Mouse (Mus musculus) liver, embryonic 14.5 days (tissue): ENCODE measurements around the gene Alkbh3. TPM values are rescaled to one million over a fixed set of nuclear protein-coding genes. Genes with fewer than 3 reads are reported as not detected.

ENCODE experiments used
- ATAC-seq: fragments of 200-750 bp; cut with Nextera tagmentation; 2 replicates; pipeline ENCODE4 v1.8.0; 2017; ENCODE audit warnings: moderate number of reproducible peaks, mild to moderate bottlenecking, moderate library complexity; ENCODE audit not compliant: insufficient read depth
- DNase-seq, 3 experiments: peaks; one replicate each; pipeline ENCODE4 v3.0.0-alpha.2; 2012 to 2013; ENCODE audit warnings: low read depth in 3 of 3, low spot score in 3 of 3
- H3K27ac ChIP-seq: fragments of 300-500 bp; sonication (generic); 2 replicates; pipeline ENCODE4 v1.5.1; 2014; ENCODE audit warnings: moderate library complexity, mild to moderate bottlenecking, control low read depth, inconsistent platforms
- H3K27me3 ChIP-seq: fragments of 300-500 bp; sonication (generic); 2 replicates; pipeline ENCODE4 v1.6.1; 2014; ENCODE audit warnings: mild to moderate bottlenecking, low read length, moderate library complexity; ENCODE audit not compliant: control insufficient read depth, insufficient read depth
- H3K36me3 ChIP-seq: fragments of 300-500 bp; sonication (generic); replicated peaks from 2 replicates; pipeline ENCODE4 v1.6.1; 2014; ENCODE audit warnings: low read depth; ENCODE audit not compliant: control insufficient read depth, insufficient read depth
- H3K4me1 ChIP-seq, 2 experiments: fragments of 200-500 bp in 1 of 2; fragments of 300-500 bp in 1 of 2; sonication (generic) in 1 of 2; replicated peaks; 2 replicates each; pipeline ENCODE4 v1.6.1; 2012 to 2014; ENCODE audit warnings: antibody characterized with exemption in 1 of 2, inconsistent platforms in 1 of 2, low read length in 1 of 2; ENCODE audit not compliant: control insufficient read depth in 2 of 2, insufficient read depth in 2 of 2
- H3K4me2 ChIP-seq: fragments of 300-500 bp; sonication (generic); 2 replicates; pipeline ENCODE4 v1.6.1; 2014; ENCODE audit warnings: low read depth, mild to moderate bottlenecking, control low read depth, moderate library complexity
- H3K4me3 ChIP-seq, 2 experiments: fragments of 200-500 bp in 1 of 2; fragments of 300-500 bp in 1 of 2; sonication (generic) in 1 of 2; 2 replicates each; pipeline ENCODE4 v1.5.1; 2012 to 2014; ENCODE audit warnings: low read depth in 2 of 2, low read length in 2 of 2, mild to moderate bottlenecking in 2 of 2, control low read depth in 1 of 2, inconsistent platforms in 1 of 2, moderate library complexity in 1 of 2; ENCODE audit not compliant: insufficient read depth in 1 of 2
- H3K9ac ChIP-seq: fragments of 300-500 bp; sonication (generic); replicated peaks from 2 replicates; pipeline ENCODE4 v1.6.1; 2014; ENCODE audit warnings: mild to moderate bottlenecking, control low read depth, moderate library complexity
- H3K9me3 ChIP-seq: fragments of 300-500 bp; sonication (generic); 2 replicates; pipeline ENCODE4 v1.6.1; 2016; ENCODE audit warnings: low read length, mixed read lengths; ENCODE audit not compliant: control insufficient read depth
- CTCF ChIP-seq: IDR thresholded peaks from 2 replicates; pipeline ENCODE4 v1.5.1; 2016; ENCODE audit warnings: antibody characterized with exemption, low read depth, control low read depth
- EP300 ChIP-seq: IDR thresholded peaks from 2 replicates; pipeline ENCODE4 v1.6.1; 2016; ENCODE audit warnings: antibody characterized with exemption, low read depth
- WGBS: fragments of 180-500 bp; shearing (Covaris S2); extraction: QIAGEN DNeasy Blood & Tissue Kit; methylation state at CpG from one replicate; pipeline ENCODE4 v1.1.7; 2014; ENCODE audit not compliant: insufficient replicate concordance; 5-methylcytosine and 5-hydroxymethylcytosine counted together
- polyA plus RNA-seq, 2 experiments: library from polyadenylated mRNA; depleted of rRNA in 1 of 2; stranded (reverse) in 1 of 2; unstranded in 1 of 2; fragments of >200 nt; fragmentation: Nextera tagmentation in 1 of 2; extraction: Ambion mirVana in 1 of 2; gene quantifications; 2 replicates each; pipeline versions ENCODE4 v1.2.1 to v1.2.3; 2012 to 2014

Gene Alkbh3
- polyA plus RNA-seq, 2 experiments = 21.4 to 32.1 TPM

DNA sequence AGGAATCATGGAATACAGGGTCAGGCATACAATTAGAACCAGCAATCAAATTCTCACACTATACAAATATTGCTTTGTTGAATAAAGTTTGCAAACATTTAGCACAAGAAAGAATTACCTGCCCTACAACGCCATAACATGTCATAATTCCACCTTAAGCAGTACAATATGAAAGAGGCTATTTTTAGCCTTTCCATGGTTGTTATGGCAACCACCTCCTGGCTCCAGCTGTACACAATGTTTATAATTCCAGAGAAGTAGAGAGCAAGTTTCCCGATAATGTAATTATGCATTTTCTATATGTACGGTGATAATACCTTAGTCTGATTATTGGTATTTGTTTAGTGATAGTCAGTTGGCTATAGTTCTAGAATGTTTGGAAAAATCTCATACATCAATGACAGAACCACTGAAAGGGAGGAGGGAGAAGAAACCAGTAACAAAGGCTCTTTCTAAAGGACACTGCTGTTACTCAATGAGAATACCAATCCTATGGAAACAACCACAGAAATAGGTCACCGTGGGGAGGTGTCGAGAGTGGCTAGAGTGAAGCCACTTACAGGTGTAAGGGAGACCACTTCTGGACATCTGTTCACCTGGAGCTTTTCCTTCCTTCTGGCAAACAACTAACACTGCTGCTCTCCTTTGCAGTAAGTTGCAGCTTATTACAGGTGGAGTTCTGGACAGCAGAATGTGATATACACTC is 39.0 kb upstream of the Alkbh3 start:
- H3K9me3 ChIP-seq = no peaks in the 10 kb centered on the region
- 78% methylated on average over 5 of the region's 5 CpGs for WGBS
- peaks cover 0 to 3% of the 10 kb centered on the region in 2 experiments; a peak in 1 of 4 replicates for H3K4me1 ChIP-seq
- H3K4me3 ChIP-seq = no peak overlapping the region
- H3K27me3 ChIP-seq = no peaks in the 10 kb centered on the region
- no peak for ATAC-seq
- no peak for TF ChIP-seq EP300
- no peak for TF ChIP-seq CTCF
- no peak for DNase-seq
- no peak overlapping the region for H3K9ac ChIP-seq
- no peak overlapping the region for H3K4me2 ChIP-seq
- no peak overlapping the region for H3K27ac ChIP-seq
- H3K36me3 ChIP-seq = no peaks in the 10 kb centered on the region

DNA sequence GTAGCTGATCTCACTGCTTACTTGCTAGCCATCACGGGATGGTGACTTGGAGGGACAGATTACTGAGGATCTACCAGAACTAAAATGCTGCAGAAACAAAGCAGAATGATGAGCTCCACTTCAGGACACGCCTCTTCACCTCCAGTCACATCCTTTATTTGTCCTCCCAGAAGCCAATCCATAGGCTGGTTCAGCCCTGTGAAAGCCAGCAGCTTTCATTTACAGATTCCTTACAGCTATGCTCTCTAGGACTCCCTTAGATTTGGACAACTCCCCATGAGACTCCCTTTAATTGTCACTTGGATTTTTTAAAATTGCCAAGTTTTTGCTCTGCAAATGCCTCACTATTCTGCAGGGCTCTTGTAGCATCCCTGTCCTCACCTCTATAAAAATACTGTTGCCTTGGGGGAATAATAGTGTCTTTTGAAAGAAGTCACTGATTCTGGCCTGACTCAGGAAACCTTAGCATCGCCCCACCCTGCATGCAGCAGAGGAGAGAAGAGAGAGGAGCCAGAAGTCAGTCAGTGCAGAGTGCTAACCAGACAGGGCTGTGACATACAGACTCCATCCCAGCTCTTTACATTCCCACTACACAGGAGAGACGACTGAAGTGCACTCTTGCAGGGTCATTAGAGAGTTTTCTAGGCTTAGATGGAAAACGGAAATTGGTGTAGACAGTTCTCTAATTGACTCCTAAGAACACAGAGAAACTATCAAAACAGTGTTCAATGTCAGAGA is 38.3 kb upstream of the Alkbh3 start:
- no peak overlapping the region for H3K4me2 ChIP-seq
- no peak for TF ChIP-seq EP300
- no peak for TF ChIP-seq CTCF
- no peaks in the 10 kb centered on the region for H3K9me3 ChIP-seq
- 61% methylated on average over 5 of the region's 5 CpGs for WGBS
- peaks cover 0 to 3% of the 10 kb centered on the region in 2 experiments; a peak in 1 of 4 replicates for H3K4me1 ChIP-seq
- no peaks in the 10 kb centered on the region for H3K27me3 ChIP-seq
- no peak for DNase-seq
- no peak overlapping the region for H3K9ac ChIP-seq
- H3K36me3 ChIP-seq = no peaks in the 10 kb centered on the region
- H3K4me3 ChIP-seq = no peak overlapping the region
- ATAC-seq = no peak
- H3K27ac ChIP-seq = no peak overlapping the region

GRCm38 (mm10) chr2:94048271-94048670 is 37.7 kb upstream of the Alkbh3 start:
- Histone ChIP-seq H3K27me3 (no peaks in the 10 kb centered on the region), H3K9ac (no peak overlapping the region), H3K4me2 (no peak overlapping the region), H3K27ac (no peak overlapping the region), H3K4me1 (peaks cover 0 to 3% of the 10 kb centered on the region in 2 experiments; a peak in 1 of 4 replicates), H3K4me3 (no peak overlapping the region), H3K9me3 (no peaks in the 10 kb centered on the region), H3K36me3 (no peaks in the 10 kb centered on the region)
- TF ChIP-seq CTCF (no peak), EP300 (no peak)
- DNase-seq (no peak), ATAC-seq (no peak)
- 79% methylated on average over 1 of the region's 1 CpGs for WGBS

- Histone ChIP-seq H3K4me2 (no peak overlapping the region), H3K27me3 (no peaks in the 10 kb centered on the region), H3K36me3 (no peaks in the 10 kb centered on the region), H3K9me3 (no peaks in the 10 kb centered on the region), H3K9ac (no peak overlapping the region), H3K4me3 (no peak overlapping the region), H3K4me1 (peaks cover 0 to 3% of the 10 kb centered on the region in 2 experiments; a peak in 1 of 4 replicates), H3K27ac (no peak overlapping the region)
- WGBS = 59% methylated on average over 6 of the region's 6 CpGs
- TF ChIP-seq EP300 (no peak), CTCF (no peak)
- no peak for ATAC-seq
- DNase-seq = no peak
These were observed 34.9 kb upstream of the Alkbh3 start for GRCm38 (mm10) chr2:94045411-94046090.

DNA sequence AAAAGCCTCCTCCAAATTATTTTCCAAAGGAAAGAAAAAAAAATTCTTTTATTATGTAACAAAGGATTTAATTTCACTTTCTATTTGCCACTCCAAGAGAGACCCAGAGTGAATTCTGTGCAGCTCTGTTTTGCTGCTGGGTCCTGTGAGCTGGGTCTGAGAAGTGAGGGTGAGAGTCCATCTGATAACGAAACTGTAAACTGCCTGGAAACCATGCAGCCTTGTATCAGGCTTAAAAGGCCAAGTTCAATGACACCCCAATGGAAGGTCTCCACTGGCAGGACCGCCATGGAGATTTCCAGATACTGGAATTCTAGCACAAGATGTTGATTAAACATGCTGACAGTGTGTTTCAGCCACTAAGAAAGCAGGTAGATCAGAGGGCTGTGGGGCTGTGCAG is 33.6 kb upstream of the Alkbh3 start:
- Histone ChIP-seq H3K4me2 (no peak overlapping the region), H3K36me3 (no peaks in the 10 kb centered on the region), H3K4me3 (no peak overlapping the region), H3K4me1 (peaks cover 0 to 3% of the 10 kb centered on the region in 2 experiments; a peak in 1 of 4 replicates), H3K27ac (no peak overlapping the region), H3K9me3 (no peaks in the 10 kb centered on the region), H3K9ac (no peak overlapping the region), H3K27me3 (no peaks in the 10 kb centered on the region)
- no peak for TF ChIP-seq CTCF
- no peak for TF ChIP-seq EP300
- DNase-seq (no peak), ATAC-seq (no peak)
- 70% methylated on average over 2 of the region's 2 CpGs for WGBS
